Mouse (Mus musculus) lung, postnatal 10 days (tissue): Measurements from ENCODE around the gene Sbpl.
"Not testable (repeated sequence)": the region's sequence is repeated elsewhere in the genome, so short reads cannot be mapped to it uniquely, and the experiment has no call there.

Experiments used
- DNase-seq: peaks from one replicate; pipeline ENCODE4 v3.0.0; 2021

The Sbpl gene

GRCm38 (mm10) chr17:23960084-23960738 lies 5.1 kb upstream of the Sbpl start:
- DNase-seq, result peak; percentile 89

DNA sequence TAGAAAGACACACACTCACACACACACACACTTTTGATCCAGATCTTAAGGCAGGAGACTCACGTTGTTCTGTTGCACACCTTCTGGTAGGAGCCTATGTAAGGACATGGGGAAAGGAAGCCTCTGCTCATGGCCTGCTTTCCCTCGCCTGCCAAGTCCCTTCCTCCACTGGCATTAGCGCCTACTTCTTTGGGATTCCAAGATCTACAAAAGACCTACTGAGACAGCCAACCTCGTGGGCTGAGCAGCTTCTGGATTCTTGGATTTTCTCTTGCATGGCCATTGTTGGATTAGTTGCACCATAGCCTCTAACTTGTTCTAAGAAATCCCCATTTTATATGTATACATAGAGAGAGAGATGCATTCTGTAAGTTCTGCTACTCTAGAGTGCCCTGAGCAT lies 4.2 kb downstream of the Sbpl start:
- not testable (repeated sequence) for DNase-seq

DNA sequence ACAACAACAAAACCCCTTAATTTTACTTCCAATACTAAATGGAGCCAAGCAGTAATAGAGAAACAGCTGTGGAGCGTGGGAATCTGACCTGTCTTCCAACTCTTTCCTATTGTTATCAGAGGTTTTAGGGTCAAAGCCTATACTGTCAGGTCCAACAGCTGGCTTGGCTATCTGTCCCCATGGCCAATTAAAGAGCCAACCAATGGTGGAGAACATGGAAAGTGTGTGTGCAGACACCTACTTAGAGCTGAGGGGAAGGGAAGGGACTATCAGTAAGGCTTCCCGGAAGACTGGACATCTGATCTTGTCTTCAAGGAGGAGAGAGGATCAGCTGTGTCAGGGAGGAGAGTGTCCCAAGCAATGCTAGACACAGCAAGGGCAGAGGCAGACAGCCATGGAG lies 6.0 kb downstream of the Sbpl start:
- no peak for DNase-seq

DNA sequence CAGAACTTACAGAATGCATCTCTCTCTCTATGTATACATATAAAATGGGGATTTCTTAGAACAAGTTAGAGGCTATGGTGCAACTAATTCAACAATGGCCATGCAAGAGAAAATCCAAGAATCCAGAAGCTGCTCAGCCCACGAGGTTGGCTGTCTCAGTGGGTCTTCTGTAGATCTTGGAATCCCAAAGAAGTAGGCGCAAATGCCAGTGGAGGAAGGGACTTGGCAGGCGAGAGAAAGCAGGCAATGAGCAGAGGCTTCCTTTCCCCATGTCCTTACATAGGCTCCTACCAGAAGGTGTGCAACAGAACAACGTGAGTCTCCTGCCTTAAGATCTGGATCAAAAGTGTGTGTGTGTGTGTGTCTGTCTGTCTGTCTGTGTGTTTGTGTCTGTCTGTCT lies 7.6 kb downstream of the Sbpl start:
- not testable (repeated sequence) for DNase-seq

DNA sequence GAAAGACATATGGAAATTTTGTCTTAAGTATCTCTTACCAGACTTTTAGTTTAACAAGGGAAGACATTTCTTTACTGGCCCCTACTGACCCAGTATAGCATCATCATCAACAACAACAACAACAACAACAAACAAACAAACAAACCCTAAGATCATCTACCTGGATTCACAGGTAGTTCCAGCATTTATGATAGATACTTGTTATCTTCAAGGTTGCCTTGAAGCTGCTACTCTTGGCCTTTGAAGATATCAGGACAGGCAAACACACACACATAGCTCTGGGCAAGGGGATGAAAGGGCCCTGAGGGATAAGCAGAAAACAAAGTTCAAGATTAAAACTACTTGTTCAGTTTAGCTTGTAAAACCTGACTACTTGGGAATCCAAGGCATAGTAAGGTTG lies 13.7 kb downstream of the Sbpl start, which contains the start of gene Sbp:
Sbp (plus strand) TSS at position 301 of the 400 bp plus-strand sequence.
- no peak for DNase-seq

- DNase-seq, result peak; percentile 25
Measured at GRCm38 (mm10) chr17:23931157-23931556, 23.9 kb downstream of the Sbpl start.

- DNase-seq, result peak; percentile 83
Measured at GRCm38 (mm10) chr17:23925090-23925493, 30.0 kb downstream of the Sbpl start.

GRCm38 (mm10) chr17:23924531-23925007 lies 30.5 kb downstream of the Sbpl start:
- DNase-seq, result peak; percentile 95

GRCm38 (mm10) chr17:23917158-23917557 lies 37.9 kb downstream of the Sbpl start, which contains the start of gene Dcpp3:
Gene Dcpp3 (plus strand): TSS chr17:23917458.
- not testable (repeated sequence) for DNase-seq
